Mouse (Mus musculus) lung, adult 2 months (tissue): Measurements from ENCODE around the gene Cpeb4.

Experiments
- CTCF ChIP-seq: fragments of 200-500 bp; IDR thresholded peaks from 2 replicates; pipeline ENCODE4 v1.5.1; 2011; ENCODE audit warnings: mild to moderate bottlenecking, low read length, control low read depth; ENCODE audit not compliant: insufficient read depth
- POLR2A ChIP-seq: fragments of 200-500 bp; IDR thresholded peaks from 2 replicates; pipeline ENCODE4 v1.6.1; 2011; ENCODE audit warnings: low read depth, mild to moderate bottlenecking, control low read depth, low read length, borderline replicate concordance; ENCODE audit errors: extremely low read depth

DNA sequence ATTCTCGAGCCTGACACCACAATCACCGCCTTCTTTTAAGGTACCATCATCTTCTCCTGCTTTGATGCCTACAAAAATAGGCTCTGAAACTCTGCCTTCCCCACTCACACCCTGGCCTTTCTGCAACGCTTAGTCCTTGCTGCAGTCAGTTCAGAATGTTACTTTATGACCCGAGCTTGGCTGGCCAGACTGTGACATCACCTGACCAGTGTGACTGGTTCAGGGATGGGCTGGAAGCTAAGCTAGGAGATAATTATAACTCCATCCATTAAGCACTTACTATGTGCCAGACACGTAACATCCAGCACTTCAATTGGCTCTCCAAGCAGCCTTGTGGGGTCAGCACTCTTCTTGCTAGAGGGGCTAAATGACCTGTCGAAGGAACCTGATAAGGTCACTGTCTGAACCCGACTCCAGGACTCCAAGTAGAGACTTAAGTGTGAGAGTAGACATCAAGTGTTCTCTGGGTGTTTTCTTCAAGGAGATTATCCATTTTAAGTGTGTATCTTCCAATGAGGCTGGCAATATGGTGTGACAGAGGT, 39.5 kb upstream of the Cpeb4 start:
- TF ChIP-seq POLR2A (no peak), CTCF (no peak)
